Mouse (Mus musculus) hindbrain, embryonic 12.5 days (tissue): ENCODE results near the gene Hoxa5. TPM values are rescaled to one million over a fixed set of nuclear protein-coding genes. Genes with fewer than 3 reads are reported as not detected.

Experiments used
- ATAC-seq: fragments of 200-750 bp; cut with Nextera tagmentation; 2 replicates; pipeline ENCODE4 v1.8.0; 2017; ENCODE audit warnings: moderate TSS enrichment; ENCODE audit not compliant: low FRiP score
- H3K27ac ChIP-seq: fragments of 300-500 bp; sonication (generic); 2 replicates; pipeline ENCODE4 v1.5.1; 2016; ENCODE audit warnings: mild to moderate bottlenecking
- H3K27me3 ChIP-seq: fragments of 300-500 bp; sonication (generic); 2 replicates; pipeline ENCODE4 v1.6.1; 2016; ENCODE audit warnings: mild to moderate bottlenecking
- H3K36me3 ChIP-seq: fragments of 300-500 bp; sonication (generic); 2 replicates; pipeline ENCODE4 v1.6.1; 2016; ENCODE audit warnings: mild to moderate bottlenecking
- H3K4me1 ChIP-seq: fragments of 300-500 bp; sonication (generic); 2 replicates; pipeline ENCODE4 v1.6.1; 2016
- H3K4me2 ChIP-seq: fragments of 300-500 bp; sonication (generic); replicated peaks from 2 replicates; pipeline ENCODE4 v1.6.1; 2016; ENCODE audit warnings: mild to moderate bottlenecking
- H3K4me3 ChIP-seq: fragments of 300-500 bp; sonication (generic); 2 replicates; pipeline ENCODE4 v1.5.1; 2016; ENCODE audit warnings: mild to moderate bottlenecking
- H3K9ac ChIP-seq: fragments of 300-500 bp; sonication (generic); 2 replicates; pipeline ENCODE4 v1.6.1; 2016; ENCODE audit warnings: mild to moderate bottlenecking, moderate library complexity
- H3K9me3 ChIP-seq: fragments of 300-500 bp; sonication (generic); replicated peaks from 2 replicates; pipeline ENCODE4 v1.6.1; 2016; ENCODE audit warnings: mild to moderate bottlenecking
- whole genome bisulfite sequencing: fragments of 180-500 bp; shearing (Covaris S2); methylation state at CpG from one replicate; pipeline ENCODE4 v1.1.7; 2016; 5-methylcytosine and 5-hydroxymethylcytosine counted together
- polyA plus RNA-seq: library from polyadenylated mRNA; unstranded; fragments of >200 nt; fragmentation: Nextera tagmentation; extraction: Ambion mirVana; gene quantifications from 2 replicates; pipeline ENCODE4 v1.2.1, GENCODE M21; 2016

Hoxa5 gene
- polyA plus RNA-seq, 1 experiment from 2014 or later: 53.4 TPM

DNA sequence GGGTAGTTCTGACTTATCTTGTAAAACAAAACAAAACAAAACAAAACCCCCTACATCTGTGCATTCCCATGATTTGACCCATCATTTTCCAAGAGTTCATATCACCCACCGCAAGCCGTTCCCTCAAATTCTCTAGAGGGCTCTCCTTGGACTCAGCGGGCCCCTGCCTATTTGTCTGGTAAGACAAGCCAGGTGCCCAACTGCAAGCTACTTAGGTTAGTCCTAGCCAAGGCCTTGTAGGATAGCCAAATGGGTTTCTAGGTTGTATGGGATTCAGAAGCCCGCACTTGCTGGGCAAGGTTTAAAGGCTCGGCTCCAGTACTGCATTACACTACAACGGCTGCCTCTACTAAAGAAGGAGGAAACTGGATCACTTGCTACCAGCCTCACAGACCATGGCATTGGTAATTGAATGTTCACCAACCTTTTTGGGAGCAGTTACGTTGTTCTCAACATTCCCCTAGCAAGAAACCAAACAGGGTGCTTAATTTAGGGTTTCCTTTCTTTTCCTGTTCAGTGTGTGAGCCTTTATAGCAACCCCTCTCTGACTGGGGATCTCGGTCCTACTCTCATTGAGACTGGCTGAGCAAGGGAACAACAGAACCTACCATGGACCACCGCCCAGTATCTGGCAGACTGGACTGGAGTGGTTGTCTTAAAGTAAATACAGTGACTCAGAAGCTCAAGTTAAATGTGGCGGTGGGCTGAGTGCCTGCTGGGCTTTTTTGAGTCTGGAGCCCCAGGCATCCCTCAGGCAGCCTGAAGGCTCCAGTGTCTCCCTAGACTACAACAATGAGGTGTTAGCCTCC, 33.2 kb upstream of the Hoxa5 start:
- no peak overlapping the region for H3K4me2 ChIP-seq
- H3K9ac ChIP-seq: no peak overlapping the region
- no peaks in the 10 kb centered on the region; the same call in 1 of the 2 replicates for H3K4me1 ChIP-seq
- H3K9me3 ChIP-seq: no peaks in the 10 kb centered on the region
- H3K4me3 ChIP-seq: no peak overlapping the region
- no peak overlapping the region for H3K27ac ChIP-seq
- H3K27me3 ChIP-seq: peaks cover 97% of the 10 kb centered on the region
- H3K36me3 ChIP-seq: no peaks in the 10 kb centered on the region
- ATAC-seq: no peak
- 9% methylated on average over 10 of the region's 10 CpGs for WGBS

DNA sequence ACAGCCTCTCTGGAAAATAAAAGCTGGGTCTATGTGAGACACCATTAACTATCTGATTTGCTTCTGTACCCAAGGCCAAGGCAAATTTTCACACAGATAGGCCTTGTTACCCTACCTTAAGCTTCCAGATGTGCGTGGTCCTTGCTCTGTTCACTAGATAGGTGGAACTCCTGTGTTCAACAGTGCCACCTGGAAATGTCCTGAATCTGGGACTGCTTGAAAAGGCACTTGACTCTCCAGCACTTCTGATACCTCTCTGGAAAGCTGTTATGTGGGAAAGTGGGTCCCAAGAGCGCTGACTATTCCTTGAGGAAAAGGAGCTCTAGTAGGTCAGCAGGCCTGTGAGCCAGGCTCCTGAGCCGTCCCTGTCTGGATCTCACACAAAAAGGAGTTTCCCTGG, 32.4 kb upstream of the Hoxa5 start:
- H3K36me3 ChIP-seq: no peaks in the 10 kb centered on the region
- no peak overlapping the region for H3K4me3 ChIP-seq
- 9% methylated on average over 3 of the region's 3 CpGs for WGBS
- H3K4me2 ChIP-seq: no peak overlapping the region
- H3K9me3 ChIP-seq: no peaks in the 10 kb centered on the region
- H3K9ac ChIP-seq: no peak overlapping the region
- no peak for ATAC-seq
- no peaks in the 10 kb centered on the region; the same call in 1 of the 2 replicates for H3K4me1 ChIP-seq
- H3K27me3 ChIP-seq: peaks cover 97% of the 10 kb centered on the region
- H3K27ac ChIP-seq: no peak overlapping the region

DNA sequence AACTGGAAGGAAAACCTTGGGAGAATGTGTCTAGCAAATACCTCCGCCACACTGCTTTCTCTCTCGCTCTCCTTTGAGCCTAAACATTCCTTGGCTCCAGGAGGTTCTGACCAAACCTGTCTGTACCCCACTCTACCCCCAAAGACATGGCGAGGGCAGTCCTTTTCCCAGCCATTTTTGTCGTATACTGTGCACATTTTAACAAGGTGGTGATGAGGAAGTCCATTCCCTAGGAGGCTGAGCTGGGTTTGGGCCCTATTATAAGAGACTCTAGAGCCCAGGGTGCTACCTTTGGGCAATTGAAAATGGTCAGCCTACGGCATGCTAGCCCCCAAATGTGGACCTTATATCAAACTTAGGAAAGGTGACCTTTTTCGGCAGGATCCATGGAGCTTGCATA, 31.5 kb upstream of the Hoxa5 start:
- Histone ChIP-seq H3K9ac (no peak overlapping the region), H3K27me3 (peaks cover 94% of the 10 kb centered on the region), H3K4me2 (no peak overlapping the region), H3K9me3 (no peaks in the 10 kb centered on the region), H3K36me3 (no peaks in the 10 kb centered on the region), H3K4me3 (no peak overlapping the region), H3K4me1 (no peaks in the 10 kb centered on the region; the same call in 1 of the 2 replicates), H3K27ac (no peak overlapping the region)
- ATAC-seq: no peak
- 20% methylated on average over 6 of the region's 6 CpGs for WGBS

DNA sequence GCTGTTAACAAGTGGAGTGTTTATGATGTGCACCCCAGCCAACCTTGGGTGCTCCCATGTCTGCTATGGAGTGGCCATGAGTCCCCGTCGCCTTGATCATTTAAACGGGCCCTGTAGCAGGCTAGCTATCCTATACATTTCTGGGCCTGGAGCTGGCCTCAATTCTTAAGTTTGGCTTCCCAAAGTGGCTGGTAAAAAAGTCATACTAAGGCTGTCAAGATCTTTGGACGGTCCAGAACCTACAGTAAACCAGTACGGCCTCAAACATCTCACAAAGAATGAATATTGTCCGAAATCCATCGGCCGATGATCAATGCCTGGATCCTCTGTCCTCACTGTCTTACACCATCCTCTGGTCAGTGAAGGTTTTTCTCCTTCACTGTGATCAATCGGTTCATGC, 30.9 kb upstream of the Hoxa5 start:
- no peak overlapping the region for H3K4me3 ChIP-seq
- WGBS: 23% methylated on average over 9 of the region's 9 CpGs
- H3K4me1 ChIP-seq: no peaks in the 10 kb centered on the region; the same call in 1 of the 2 replicates
- no peak for ATAC-seq
- H3K9ac ChIP-seq: no peak overlapping the region
- no peak overlapping the region for H3K4me2 ChIP-seq
- no peaks in the 10 kb centered on the region for H3K36me3 ChIP-seq
- no peaks in the 10 kb centered on the region for H3K9me3 ChIP-seq
- no peak overlapping the region for H3K27ac ChIP-seq
- H3K27me3 ChIP-seq: peaks cover 94% of the 10 kb centered on the region

DNA sequence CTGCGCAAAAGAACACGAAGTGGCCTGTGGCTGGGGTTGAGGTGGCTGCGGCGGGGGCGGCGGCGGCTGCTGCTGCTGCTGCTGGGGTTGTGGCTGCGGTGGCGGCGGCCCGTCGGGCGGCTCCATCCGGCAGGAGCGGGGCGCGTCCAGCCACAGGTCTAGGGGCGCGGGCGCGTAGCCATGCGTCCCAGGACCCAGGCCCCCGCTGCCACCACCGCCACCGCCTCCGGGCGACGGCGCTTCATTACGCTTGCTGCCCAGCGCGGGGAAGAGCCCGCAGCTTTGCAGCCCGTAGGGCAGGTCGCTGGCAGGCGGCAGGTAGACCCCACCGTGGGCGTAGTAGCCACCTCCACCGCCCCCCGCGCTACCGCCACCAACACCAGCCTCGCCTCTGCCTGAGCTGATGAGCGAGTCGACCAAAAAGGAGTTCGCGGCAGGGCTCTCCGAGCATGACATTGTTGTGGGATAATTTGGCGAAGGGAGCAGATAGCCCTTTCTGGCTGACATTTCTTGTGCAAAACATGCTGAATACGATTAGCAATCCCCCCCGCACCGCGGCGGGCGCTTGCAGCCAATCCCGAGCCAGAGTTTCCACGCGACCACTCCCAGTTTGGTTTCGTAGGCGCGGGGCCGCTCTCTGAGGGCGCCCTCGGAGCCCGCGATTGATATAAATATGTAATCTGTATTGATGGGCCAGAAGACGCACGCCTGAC, 30.2 kb upstream of the Hoxa5 start:
- Histone ChIP-seq H3K4me1 (no peaks in the 10 kb centered on the region), H3K4me2 (no peak overlapping the region), H3K36me3 (no peaks in the 10 kb centered on the region), H3K27me3 (peaks cover 94% of the 10 kb centered on the region), H3K4me3 (0 out of 2 replicates have a peak overlapping the region, but pooled peaks have one; percentile 6), H3K9me3 (no peaks in the 10 kb centered on the region), H3K9ac (no peak overlapping the region), H3K27ac (no peak overlapping the region)
- 1% methylated on average over 50 of the region's 68 CpGs for WGBS
- no peak for ATAC-seq

DNA sequence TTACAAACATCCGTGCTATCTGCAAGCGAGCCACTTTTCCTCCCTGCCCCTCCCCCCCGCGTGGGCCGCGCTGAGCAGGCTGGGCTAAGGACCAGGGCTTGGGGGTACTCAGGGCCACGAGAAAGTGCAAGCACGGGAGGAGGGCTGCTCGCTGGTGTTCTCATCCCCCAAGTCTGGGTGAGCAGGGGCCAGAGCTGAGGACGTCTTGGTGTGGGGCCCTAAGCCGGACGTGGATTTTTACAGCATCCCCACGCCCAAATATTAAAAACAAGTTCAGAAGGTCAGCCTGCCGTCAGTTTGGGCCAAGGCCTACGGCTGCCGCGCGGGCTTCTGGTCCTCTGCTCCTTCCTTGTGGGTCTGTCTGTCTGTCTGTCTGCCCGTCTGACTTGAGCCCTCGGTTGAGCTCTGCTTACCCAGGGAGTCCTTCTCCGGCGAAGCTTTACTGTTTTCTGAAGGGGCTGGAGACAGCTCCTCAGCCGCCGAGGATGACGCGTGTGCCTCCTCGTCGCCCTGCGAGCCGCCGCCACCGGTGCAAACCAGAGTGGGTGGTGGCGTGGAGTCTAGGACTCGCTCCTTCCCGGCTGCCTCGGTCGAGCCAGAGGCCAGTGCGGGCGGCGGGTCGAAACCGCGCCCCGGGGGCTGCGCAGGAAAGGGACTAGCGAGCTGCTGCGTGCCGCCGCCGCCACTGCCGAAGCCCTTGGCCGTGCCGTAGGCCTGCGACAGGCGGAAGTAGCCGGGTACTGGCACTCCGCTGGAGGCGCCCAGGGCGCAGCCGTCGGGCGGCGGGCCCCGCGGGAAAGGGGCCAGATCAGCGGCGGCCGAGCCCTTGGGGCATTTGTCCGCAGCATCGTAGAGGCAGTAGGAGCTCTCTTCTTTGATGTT, 29.4 kb upstream of the Hoxa5 start:
- H3K4me3 ChIP-seq: no peak overlapping the region
- no peaks in the 10 kb centered on the region for H3K36me3 ChIP-seq
- H3K4me2 ChIP-seq: no peak overlapping the region
- peaks cover 94% of the 10 kb centered on the region for H3K27me3 ChIP-seq
- WGBS: 1% methylated on average over 70 of the region's 70 CpGs
- H3K27ac ChIP-seq: no peak overlapping the region
- no peaks in the 10 kb centered on the region for H3K9me3 ChIP-seq
- no peak for ATAC-seq
- H3K4me1 ChIP-seq: no peaks in the 10 kb centered on the region
- H3K9ac ChIP-seq: no peak overlapping the region

DNA sequence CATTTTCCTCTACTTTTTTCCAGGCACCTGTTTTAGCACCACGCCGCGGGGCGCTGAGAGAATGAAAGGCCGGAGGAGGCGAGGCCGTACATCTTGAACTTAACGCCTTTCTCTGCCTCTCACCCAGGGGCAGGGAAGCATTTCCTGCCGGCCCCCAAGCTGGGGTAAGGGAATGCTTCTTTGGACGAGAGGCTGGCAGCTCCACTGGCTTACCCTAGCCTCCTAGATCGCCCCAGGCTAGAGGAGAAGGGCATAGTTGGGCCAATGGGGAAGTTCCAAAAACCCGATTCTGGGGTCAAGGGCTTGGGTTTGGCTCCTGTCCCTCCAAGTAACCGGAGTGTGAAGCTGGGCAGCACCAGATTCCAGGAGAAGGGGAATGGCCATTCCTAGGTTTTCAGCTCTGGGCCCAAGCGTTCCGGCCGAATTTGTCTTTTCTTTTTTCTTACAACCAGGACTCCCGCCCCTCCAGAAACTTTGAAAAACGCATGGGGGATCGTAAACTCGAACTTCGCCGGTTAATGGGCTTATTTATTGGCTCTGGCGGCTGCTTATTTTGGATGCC, 28.7 kb upstream of the Hoxa5 start:
- 2% methylated on average over 23 of the region's 23 CpGs for WGBS
- H3K4me1 ChIP-seq: no peaks in the 10 kb centered on the region
- H3K9ac ChIP-seq: no peak overlapping the region
- H3K9me3 ChIP-seq: no peaks in the 10 kb centered on the region
- peaks cover 94% of the 10 kb centered on the region for H3K27me3 ChIP-seq
- no peak overlapping the region for H3K4me3 ChIP-seq
- no peak overlapping the region for H3K27ac ChIP-seq
- no peak overlapping the region for H3K4me2 ChIP-seq
- no peaks in the 10 kb centered on the region for H3K36me3 ChIP-seq
- no peak for ATAC-seq

DNA sequence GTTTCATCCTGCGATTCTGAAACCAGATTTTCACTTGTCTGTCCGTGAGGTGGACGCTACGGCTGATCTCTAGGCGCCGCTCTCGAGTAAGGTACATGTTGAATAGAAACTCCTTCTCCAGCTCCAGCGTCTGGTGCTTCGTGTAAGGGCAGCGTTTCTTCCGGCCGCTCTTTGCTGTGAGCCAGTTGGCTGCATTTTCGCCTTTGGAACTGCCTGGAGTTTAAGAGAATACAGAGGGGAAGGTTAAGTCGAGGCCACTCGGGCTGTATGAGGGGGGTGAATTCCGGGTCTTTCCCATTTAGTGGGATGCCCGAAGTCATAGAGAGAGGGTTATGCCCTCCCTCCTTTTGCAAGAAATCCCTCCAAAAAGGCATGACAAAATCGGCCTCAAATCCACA, 28.2 kb upstream of the Hoxa5 start:
- Histone ChIP-seq H3K27ac (no peak overlapping the region), H3K9me3 (no peaks in the 10 kb centered on the region), H3K27me3 (peaks cover 94% of the 10 kb centered on the region), H3K4me3 (no peak overlapping the region), H3K36me3 (no peaks in the 10 kb centered on the region), H3K4me1 (no peaks in the 10 kb centered on the region), H3K4me2 (no peak overlapping the region), H3K9ac (no peak overlapping the region)
- under 1% methylated on average over 18 of the region's 18 CpGs for WGBS
- ATAC-seq: no peak

DNA sequence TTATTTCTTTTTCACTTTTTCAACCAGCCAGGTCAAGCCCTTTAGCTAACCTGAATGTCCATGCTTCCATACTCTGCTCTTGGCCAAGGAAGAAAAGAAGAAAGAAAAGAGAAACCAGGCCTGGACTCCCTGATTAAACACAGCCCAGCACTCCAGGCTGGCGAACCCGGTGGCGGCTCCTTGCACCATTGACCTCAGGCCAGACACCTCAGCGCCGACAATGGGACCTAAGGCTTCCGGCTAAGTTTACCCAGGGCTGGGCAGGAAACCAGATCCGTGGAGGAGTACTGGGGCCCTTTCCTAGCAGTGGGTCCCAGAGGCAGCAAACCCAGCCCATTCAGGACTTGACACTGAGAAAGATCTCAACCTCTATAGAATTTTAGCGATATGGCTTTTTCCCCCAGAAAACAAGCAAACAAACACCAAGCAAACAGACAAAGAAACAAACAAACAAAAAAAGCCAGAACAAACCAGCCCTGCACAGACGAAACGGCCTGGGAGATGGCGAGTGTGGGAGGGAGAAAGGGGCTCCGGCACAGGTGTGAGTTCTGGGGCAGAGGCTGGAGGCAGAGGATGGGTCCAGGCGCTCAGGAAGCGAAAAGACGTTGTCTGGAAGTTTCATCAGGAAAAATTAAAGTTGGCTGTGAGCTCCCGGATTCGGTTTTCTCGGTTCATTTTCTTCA, 27.6 kb upstream of the Hoxa5 start:
- Histone ChIP-seq H3K9me3 (no peaks in the 10 kb centered on the region), H3K4me1 (no peaks in the 10 kb centered on the region), H3K27me3 (peaks cover 94% of the 10 kb centered on the region), H3K4me3 (no peak overlapping the region), H3K36me3 (no peaks in the 10 kb centered on the region), H3K4me2 (no peak overlapping the region), H3K27ac (no peak overlapping the region), H3K9ac (no peak overlapping the region)
- no peak for ATAC-seq
- WGBS: 1% methylated on average over 18 of the region's 18 CpGs

DNA sequence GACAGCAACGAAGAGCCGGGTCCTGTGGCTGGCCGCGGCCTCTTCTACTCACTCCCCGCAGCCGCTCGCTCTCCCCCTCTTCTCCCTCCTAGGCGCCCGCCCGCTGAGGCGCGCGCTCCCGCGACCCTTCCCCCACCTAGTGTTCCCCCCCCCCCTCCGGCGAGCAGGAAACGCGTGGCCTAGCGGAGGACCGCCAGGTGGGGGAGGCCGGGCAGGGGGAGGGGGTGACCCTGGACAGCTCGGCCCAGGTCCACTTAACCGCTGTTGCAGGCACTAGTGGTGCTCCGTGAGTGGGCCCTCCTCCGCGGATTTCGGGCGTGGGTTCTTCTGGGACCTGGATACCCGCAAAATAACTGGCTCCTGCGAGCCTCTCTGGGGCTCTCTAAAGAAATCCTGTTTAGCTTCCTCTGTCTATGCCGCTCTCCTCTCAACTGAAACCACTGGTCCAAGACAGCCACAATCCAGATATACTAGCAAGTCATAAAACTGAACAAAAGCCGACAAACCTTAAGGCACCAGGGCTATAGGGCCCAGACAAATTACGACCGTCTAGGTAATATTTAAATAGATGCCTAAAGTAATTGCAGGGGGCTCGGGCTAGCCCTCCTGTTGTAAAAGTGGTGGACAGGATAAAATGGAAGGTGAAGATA, 26.3 kb upstream of the Hoxa5 start, which contains the start of gene Hoxa9:
Hoxa9 (minus strand) TSS at position 574 of the 650 bp plus-strand sequence.
- 4% methylated on average over 19 of the region's 36 CpGs for WGBS
- no peak for ATAC-seq
- Histone ChIP-seq H3K36me3 (no peaks in the 10 kb centered on the region), H3K4me3 (no peak within 1 kb of the TSS), H3K27ac (no peak within 1 kb of the TSS), H3K9ac (no peak within 1 kb of the TSS), H3K4me1 (0 out of 2 replicates have a peak, but pooled peaks cover 3% of the 10 kb centered on the region), H3K9me3 (no peaks in the 10 kb centered on the region), H3K4me2 (no peak within 1 kb of the TSS), H3K27me3 (peaks cover 94% of the 10 kb centered on the region)
